Mouse (Mus musculus) testis, adult 2 months (tissue): ENCODE data around the gene Lrrk1.

ENCODE experiments used
- CTCF ChIP-seq: fragments of 200-500 bp; IDR thresholded peaks from 2 replicates; pipeline ENCODE4 v1.5.1; 2012; ENCODE audit warnings: low read depth, mild to moderate bottlenecking, inconsistent platforms, low read length, moderate library complexity; ENCODE audit not compliant: control insufficient read depth, insufficient read depth, insufficient replicate concordance
- POLR2A ChIP-seq: fragments of 200-500 bp; IDR thresholded peaks from 2 replicates; pipeline ENCODE4 v1.6.1; 2012; ENCODE audit warnings: low read depth, mild to moderate bottlenecking, inconsistent platforms, low read length, moderate library complexity; ENCODE audit not compliant: control insufficient read depth

DNA sequence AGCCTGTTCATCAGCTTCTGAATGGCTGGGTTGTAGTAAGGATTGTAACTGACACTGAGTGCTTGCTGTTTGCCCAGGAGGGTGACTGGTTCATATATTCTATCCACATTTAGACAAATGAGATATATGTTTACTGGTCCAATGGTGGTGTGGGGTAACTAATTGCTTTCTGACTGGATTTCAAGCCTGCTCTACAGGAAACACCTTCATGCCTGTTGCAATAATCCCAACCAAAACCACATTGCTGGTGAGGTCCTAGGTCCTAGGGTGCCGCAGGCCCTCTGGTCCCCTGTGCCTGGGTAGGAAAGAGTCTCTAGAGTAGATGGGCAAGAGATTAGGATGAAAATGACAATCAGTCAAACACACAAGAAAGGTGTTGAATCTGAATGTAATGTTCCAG, 175.3 kb downstream of the Lrrk1 start:
- TF ChIP-seq CTCF (no peak), POLR2A (no peak)
